Mouse (Mus musculus): ENCODE measurements around the gene Rab23.

- TF ChIP-seq EP300 (IDR thresholded peaks at IDR 0.05; ENCODE audit: low read depth), result no peak
- TF ChIP-seq CTCF (IDR thresholded peaks at IDR 0.05; ENCODE audit: low read depth), result no peak
These were observed 10.1 kb upstream of the Rab23 start for GRCm38 (mm10) chr1:33709615-33710014.

Measured in liver, embryonic 14.5 days (tissue).